In genomic region chr7:80445492-80445891, GRCm38 (mm10) we compare ENCODE assay signal across 8 mouse cellular contexts. TPM values are rescaled to one million over a fixed set of nuclear protein-coding genes. Genes with fewer than 3 reads are reported as not detected.
DNase-seq lines count a peak whose midpoint lies in the region; ATAC-seq and TF ChIP-seq lines count a peak whose summit lies in the region.

No protein-coding gene starts in this region.

- H3K9ac ChIP-seq in intestine, embryonic 15.5 days = no peak overlapping the region
- H3K9ac ChIP-seq in hindbrain, embryonic 14.5 days = no peak overlapping the region

- 38% methylated on average over 6 of the region's 6 CpGs for WGBS in embryonic facial prominence, embryonic 10.5 days
- 29% methylated on average over 6 of the region's 6 CpGs for WGBS in intestine, embryonic 15.5 days
- 72% methylated on average over 6 of the region's 6 CpGs for WGBS in hindbrain, embryonic 14.5 days

- H3K4me1 ChIP-seq in E14TG2a.4 (replicated peaks; ENCODE audit: low read depth, low read length) = peaks cover 46% of the 10 kb centered on the region
- H3K4me1 ChIP-seq in embryonic facial prominence, embryonic 10.5 days = peaks cover 58% of the 10 kb centered on the region
- H3K4me1 ChIP-seq in intestine, embryonic 15.5 days (replicated peaks) = peaks cover 24% of the 10 kb centered on the region
- no peaks in the 10 kb centered on the region for H3K4me1 ChIP-seq in hindbrain, embryonic 14.5 days (replicated peaks; ENCODE audit: control insufficient read depth, insufficient read depth, low read length)

- peaks cover 4% of the 10 kb centered on the region; the same call in 1 of the 2 replicates for H3K27me3 ChIP-seq in E14TG2a.4 (ENCODE audit: insufficient read depth, low read length)
- H3K27me3 ChIP-seq in embryonic facial prominence, embryonic 10.5 days (replicated peaks; ENCODE audit: low read depth, poor library complexity, severe bottlenecking) = no peaks in the 10 kb centered on the region
- H3K27me3 ChIP-seq in intestine, embryonic 15.5 days (replicated peaks) = no peaks in the 10 kb centered on the region
- no peaks in the 10 kb centered on the region for H3K27me3 ChIP-seq in hindbrain, embryonic 14.5 days (ENCODE audit: control insufficient read depth, insufficient read depth, low read length)

- peak overlapping the region; percentile 25; the same call in 1 of the 2 replicates for H3K27ac ChIP-seq in embryonic facial prominence, embryonic 10.5 days (replicated peaks)
- no peak overlapping the region for H3K27ac ChIP-seq in intestine, embryonic 15.5 days
- H3K27ac ChIP-seq in hindbrain, embryonic 14.5 days = no peak overlapping the region

- H3K4me3 ChIP-seq in E14TG2a.4 (replicated peaks; ENCODE audit: low read length) = peak overlapping the region; percentile 50; the same call in 1 of the 2 replicates
- H3K4me3 ChIP-seq in embryonic facial prominence, embryonic 10.5 days = no peak overlapping the region
- no peak overlapping the region for H3K4me3 ChIP-seq in intestine, embryonic 15.5 days (replicated peaks)
- H3K4me3 ChIP-seq in hindbrain, embryonic 14.5 days (replicated peaks; ENCODE audit: low read length) = no peak overlapping the region

- TF ChIP-seq CTCF in E14TG2a.4 (conservative IDR thresholded peaks at IDR 0.05; ENCODE audit: low read length) = no peak

- DNase-seq in embryonic facial prominence, embryonic 10.5 days (ENCODE audit: low spot score) = peak; percentile 65
- no peak for DNase-seq in cerebellum, postnatal 14 days
- DNase-seq in hindbrain, embryonic 14.5 days (ENCODE audit: low spot score) = no peak
- DNase-seq in cerebellum, postnatal 25 days = no peak
- no peak for DNase-seq in right cerebral cortex, postnatal 25 days

- no peaks in the 10 kb centered on the region for H3K9me3 ChIP-seq in E14TG2a.4 (ENCODE audit: low read length)
- no peaks in the 10 kb centered on the region for H3K9me3 ChIP-seq in embryonic facial prominence, embryonic 10.5 days
- H3K9me3 ChIP-seq in intestine, embryonic 15.5 days = no peaks in the 10 kb centered on the region
- no peaks in the 10 kb centered on the region for H3K9me3 ChIP-seq in hindbrain, embryonic 14.5 days (ENCODE audit: control insufficient read depth, low read length)

- no peaks in the 10 kb centered on the region for H3K36me3 ChIP-seq in E14TG2a.4 (ENCODE audit: insufficient read depth, low read length)
- no peaks in the 10 kb centered on the region for H3K36me3 ChIP-seq in embryonic facial prominence, embryonic 10.5 days (replicated peaks)
- no peaks in the 10 kb centered on the region for H3K36me3 ChIP-seq in intestine, embryonic 15.5 days
- H3K36me3 ChIP-seq in hindbrain, embryonic 14.5 days (replicated peaks; ENCODE audit: control insufficient read depth, insufficient read depth) = no peaks in the 10 kb centered on the region

- H3K4me2 ChIP-seq in intestine, embryonic 15.5 days (replicated peaks) = no peak overlapping the region
- H3K4me2 ChIP-seq in hindbrain, embryonic 14.5 days (replicated peaks) = no peak overlapping the region

- ATAC-seq in intestine, embryonic 15.5 days = peak; percentile 41; the same call in 1 of the 2 replicates
- peak; percentile 66 for ATAC-seq in megakaryocyte-erythroid progenitor cell, adult 5-6 weeks (replicated peaks; ENCODE audit: low FRiP score, low TSS enrichment, poor library complexity, severe bottlenecking)
- no peak for ATAC-seq in hindbrain, embryonic 14.5 days (ENCODE audit: low FRiP score)

RNA-seq across cellular contexts. Expression of gene Furin, which starts 40.3 kb away (rescaled TPM):
- polyA plus RNA-seq in embryonic facial prominence, embryonic 10.5 days (2016; fragmentation: Nextera tagmentation; extraction: Ambion mirVana) = 6.0 and 6.3 TPM in 2 replicates
- 9.3 and 10.7 TPM in 2 replicates for polyA plus RNA-seq in intestine, embryonic 15.5 days (2015; fragmentation: Nextera tagmentation; extraction: Ambion mirVana)
- total RNA-seq in megakaryocyte-erythroid progenitor cell, adult 5-6 weeks (2014; fragmentation: Nextera tagmentation) = 24.9 and 31.5 TPM in 2 replicates
- 8.2 and 10.0 TPM in 2 replicates for total RNA-seq in megakaryocyte-erythroid progenitor cell, adult 5-6 weeks (2017)
- 6.0 and 6.7 TPM in 2 replicates for polyA plus RNA-seq in hindbrain, embryonic 14.5 days (2014; fragmentation: Nextera tagmentation; extraction: Ambion mirVana)

RNA-seq across cellular contexts. Expression of gene Fes, which starts 57.7 kb away (rescaled TPM):
- polyA plus RNA-seq in embryonic facial prominence, embryonic 10.5 days (2016; fragmentation: Nextera tagmentation; extraction: Ambion mirVana) = 8.2 and 8.4 TPM in 2 replicates
- 11.2 and 11.5 TPM in 2 replicates for polyA plus RNA-seq in intestine, embryonic 15.5 days (2015; fragmentation: Nextera tagmentation; extraction: Ambion mirVana)
- total RNA-seq in megakaryocyte-erythroid progenitor cell, adult 5-6 weeks (2014; fragmentation: Nextera tagmentation) = 12.5 and 23.2 TPM in 2 replicates
- 1.8 and 17.9 TPM in 2 replicates for total RNA-seq in megakaryocyte-erythroid progenitor cell, adult 5-6 weeks (2017)
- 3.8 and 4.6 TPM in 2 replicates for polyA plus RNA-seq in hindbrain, embryonic 14.5 days (2014; fragmentation: Nextera tagmentation; extraction: Ambion mirVana)
